Mouse (Mus musculus): ENCODE measurements around the gene Chst3. TPM values are rescaled to one million over a fixed set of nuclear protein-coding genes. Genes with fewer than 3 reads are reported as not detected.

The Chst3 gene
- total RNA-seq, 2 experiments from 2014 or later: 1.2 to 1.4 TPM

Small RNA genes within 50 kb of the gene (microRNA-seq; reads per million reads assigned to microRNA genes)
- 0 reads per million in 2 experiments for gene Gm22117

Other genes with a start within 250 kb of the Chst3 start
- gene Ascc1, start 216.5 kb downstream of the Chst3 start, total RNA-seq (2021): 10 to 100 TPM; 19.1 to 21.7 TPM
- 10 to 100 TPM; 64.8 to 70.1 TPM for gene Anapc16, start 216.1 kb downstream of the Chst3 start, total RNA-seq (2021)
- 10 to 100 TPM; 11.5 to 18.0 TPM for gene Spock2, start 113.0 kb downstream of the Chst3 start, total RNA-seq (2021)
- gene Psap, start 58.4 kb upstream of the Chst3 start, total RNA-seq (2021): 100 to 1,000 TPM; 904 to 976 TPM
- 10 to 100 TPM; 22.6 to 24.4 TPM for gene Vsir, start 127.6 kb upstream of the Chst3 start, total RNA-seq (2021)
- gene Gm17455, start 180.5 kb upstream of the Chst3 start, total RNA-seq (2021): not detected

Measured in heart, postnatal 14 days (tissue).